Mouse (Mus musculus) heart, embryonic 14.5 days (tissue): ENCODE data around the gene Wdr76. TPM values are rescaled to one million over a fixed set of nuclear protein-coding genes. Genes with fewer than 3 reads are reported as not detected.
"Not testable (repeated sequence)": the region's sequence is repeated elsewhere in the genome, so short reads cannot be mapped to it uniquely, and the experiment has no call there.

Experiments
- ATAC-seq: fragments of 200-750 bp; cut with Nextera tagmentation; 2 replicates; pipeline ENCODE4 v1.8.0; 2017; ENCODE audit warnings: low read depth, moderate TSS enrichment; ENCODE audit not compliant: insufficient number of reproducible peaks, insufficient read depth, low FRiP score
- H3K27ac ChIP-seq, 2 experiments: fragments of 200-500 bp in 1 of 2; fragments of 300-500 bp in 1 of 2; sonication (generic) in 1 of 2; replicated peaks in 1 of 2; 2 replicates each; pipeline ENCODE4 v1.5.1; 2012 to 2014; ENCODE audit warnings: low read depth in 2 of 2, low read length in 2 of 2, control low read depth in 1 of 2, mild to moderate bottlenecking in 1 of 2, mixed read lengths in 1 of 2; ENCODE audit not compliant: control insufficient read depth in 1 of 2, insufficient read depth in 1 of 2
- H3K27me3 ChIP-seq: fragments of 300-500 bp; sonication (generic); 2 replicates; pipeline ENCODE4 v1.6.1; 2014; ENCODE audit warnings: mild to moderate bottlenecking, low read length, control low read depth; ENCODE audit not compliant: control insufficient read depth, insufficient read depth
- H3K36me3 ChIP-seq: fragments of 300-500 bp; sonication (generic); 2 replicates; pipeline ENCODE4 v1.6.1; 2014; ENCODE audit warnings: mild to moderate bottlenecking, control low read depth, low read length, mixed read lengths; ENCODE audit not compliant: control insufficient read depth, insufficient read depth
- H3K4me1 ChIP-seq, 2 experiments: fragments of 200-500 bp in 1 of 2; fragments of 300-500 bp in 1 of 2; sonication (generic) in 1 of 2; 2 replicates each; pipeline ENCODE4 v1.6.1; 2012 to 2014; ENCODE audit warnings: low read length in 2 of 2, control low read depth in 1 of 2, mixed read lengths in 1 of 2; ENCODE audit not compliant: control insufficient read depth in 2 of 2, insufficient read depth in 2 of 2
- H3K4me2 ChIP-seq: fragments of 300-500 bp; sonication (generic); 2 replicates; pipeline ENCODE4 v1.6.1; 2014; ENCODE audit warnings: mild to moderate bottlenecking, low read length
- H3K4me3 ChIP-seq, 2 experiments: fragments of 200-500 bp in 1 of 2; fragments of 300-500 bp in 1 of 2; sonication (generic) in 1 of 2; 2 replicates each; pipeline ENCODE4 v1.5.1; 2012 to 2014; ENCODE audit warnings: low read length in 2 of 2, mild to moderate bottlenecking in 2 of 2, control low read depth in 1 of 2, low read depth in 1 of 2, moderate library complexity in 1 of 2; ENCODE audit not compliant: control insufficient read depth in 1 of 2, insufficient read depth in 1 of 2
- H3K9ac ChIP-seq: fragments of 300-500 bp; sonication (generic); 2 replicates; pipeline ENCODE4 v1.6.1; 2014; ENCODE audit warnings: mild to moderate bottlenecking, low read length
- H3K9me3 ChIP-seq: fragments of 300-500 bp; sonication (generic); 2 replicates; pipeline ENCODE4 v1.6.1; 2016; ENCODE audit warnings: low read length, control low read depth; ENCODE audit not compliant: control insufficient read depth
- WGBS: fragments of 180-500 bp; shearing (Covaris S2); extraction: QIAGEN DNeasy Blood & Tissue Kit; methylation state at CpG from one replicate; pipeline ENCODE4 v1.1.7; 2014; 5-methylcytosine and 5-hydroxymethylcytosine counted together
- polyA plus RNA-seq: library from polyadenylated mRNA; unstranded; fragments of >200 nt; fragmentation: Nextera tagmentation; extraction: Ambion mirVana; gene quantifications from 2 replicates; pipeline ENCODE4 v1.2.1, GENCODE M21; 2014

The Wdr76 gene
- polyA plus RNA-seq, 1 experiment from 2014 or later: 6.5 TPM

GRCm38 (mm10) chr2:121507951-121508330 lies 1.4 kb downstream of the Wdr76 start:
- H3K9me3 ChIP-seq: no peaks in the 10 kb centered on the region
- peak overlapping the region; percentile 79 for H3K4me2 ChIP-seq
- no peak overlapping the region for H3K27ac ChIP-seq
- ATAC-seq: no peak
- no peaks in the 10 kb centered on the region for H3K27me3 ChIP-seq
- H3K4me3 ChIP-seq: peak overlapping the region in 1 of 2 experiments; percentile 52; a peak in 3 of 4 replicates
- WGBS: 79% methylated on average over 2 of the region's 2 CpGs
- peaks cover 21% of the 10 kb centered on the region for H3K36me3 ChIP-seq
- peaks cover 0 to 17% of the 10 kb centered on the region in 2 experiments for H3K4me1 ChIP-seq
- peak overlapping the region; percentile 78 for H3K9ac ChIP-seq

GRCm38 (mm10) chr2:121509584-121509983 lies 3.1 kb downstream of the Wdr76 start:
- H3K27me3 ChIP-seq: no peaks in the 10 kb centered on the region
- no peak overlapping the region for H3K27ac ChIP-seq
- 20% methylated on average over 16 of the region's 16 CpGs for WGBS
- H3K9me3 ChIP-seq: no peaks in the 10 kb centered on the region
- H3K4me3 ChIP-seq: peak overlapping the region; percentile 31 to 40
- 0 out of 2 replicates have a peak, but pooled peaks have one; percentile 52 for ATAC-seq
- peak overlapping the region; percentile 68 for H3K4me2 ChIP-seq
- H3K9ac ChIP-seq: peak overlapping the region; percentile 62
- peaks cover 0 to 17% of the 10 kb centered on the region in 2 experiments for H3K4me1 ChIP-seq
- H3K36me3 ChIP-seq: peaks cover 29% of the 10 kb centered on the region

- no peak for ATAC-seq
- Histone ChIP-seq H3K9ac (no peak overlapping the region), H3K4me1 (peaks cover 0 to 17% of the 10 kb centered on the region in 2 experiments), H3K4me3 (no peak overlapping the region), H3K27ac (no peak overlapping the region), H3K4me2 (no peak overlapping the region), H3K36me3 (peaks cover 33% of the 10 kb centered on the region), H3K27me3 (no peaks in the 10 kb centered on the region), H3K9me3 (no peaks in the 10 kb centered on the region)
- WGBS: 87% methylated on average over 8 of the region's 8 CpGs
These were observed 4.9 kb downstream of the Wdr76 start for GRCm38 (mm10) chr2:121511401-121511800.

- WGBS: 91% methylated on average over 4 of the region's 5 CpGs
- H3K36me3 ChIP-seq: peaks cover 45% of the 10 kb centered on the region
- not testable (repeated sequence) for H3K4me2 ChIP-seq, H3K9ac ChIP-seq, H3K27ac ChIP-seq, ATAC-seq, H3K4me3 ChIP-seq, H3K27me3 ChIP-seq, H3K9me3 ChIP-seq, H3K4me1 ChIP-seq
These were observed 6.7 kb downstream of the Wdr76 start for GRCm38 (mm10) chr2:121512991-121513765.

- Histone ChIP-seq H3K4me1 (peaks cover 0 to 6% of the 10 kb centered on the region in 2 experiments; a peak in 2 of 4 replicates), H3K4me3 (no peak overlapping the region), H3K36me3 (peaks cover 53% of the 10 kb centered on the region), H3K27me3 (no peaks in the 10 kb centered on the region), H3K4me2 (no peak overlapping the region), H3K9ac (no peak overlapping the region), H3K27ac (no peak overlapping the region), H3K9me3 (no peaks in the 10 kb centered on the region)
- ATAC-seq: no peak
- 94% methylated on average over 4 of the region's 4 CpGs for WGBS
These were observed 7.7 kb downstream of the Wdr76 start for GRCm38 (mm10) chr2:121514211-121514610.

GRCm38 (mm10) chr2:121518106-121518505 lies 11.6 kb downstream of the Wdr76 start:
- Histone ChIP-seq H3K4me3 (no peak overlapping the region), H3K4me2 (no peak overlapping the region), H3K27ac (no peak overlapping the region), H3K9me3 (no peaks in the 10 kb centered on the region), H3K27me3 (no peaks in the 10 kb centered on the region), H3K4me1 (no peaks in the 10 kb centered on the region), H3K9ac (no peak overlapping the region), H3K36me3 (peaks cover 45% of the 10 kb centered on the region)
- no peak for ATAC-seq
- WGBS: 89% methylated on average over 5 of the region's 5 CpGs

GRCm38 (mm10) chr2:121518711-121519110 lies 12.2 kb downstream of the Wdr76 start:
- H3K4me2 ChIP-seq, H3K9me3 ChIP-seq, ATAC-seq, H3K4me3 ChIP-seq, H3K27ac ChIP-seq, H3K4me1 ChIP-seq, H3K9ac ChIP-seq, H3K27me3 ChIP-seq: not testable (repeated sequence)
- WGBS: 91% methylated on average over 4 of the region's 4 CpGs
- peaks cover 42% of the 10 kb centered on the region for H3K36me3 ChIP-seq

GRCm38 (mm10) chr2:121522006-121522405 lies 15.5 kb downstream of the Wdr76 start:
- 88% methylated on average over 2 of the region's 2 CpGs for WGBS
- Histone ChIP-seq H3K4me1 (no peaks in the 10 kb centered on the region), H3K4me2 (no peak overlapping the region), H3K36me3 (peaks cover 62% of the 10 kb centered on the region), H3K9ac (no peak overlapping the region), H3K4me3 (no peak overlapping the region), H3K27ac (no peak overlapping the region), H3K27me3 (no peaks in the 10 kb centered on the region), H3K9me3 (no peaks in the 10 kb centered on the region)
- no peak for ATAC-seq
